Mouse (Mus musculus): ENCODE measurements at regions not wholly inside any gene's neighbourhood (a gene's known extent, or its start where the extent isn't known, plus 50 kb on each side); places are given as distances from the start of the nearest gene placed in this dataset.
A peak's percentile ranks its signal among the peaks of the same experiment; 100 is the strongest.

- DNase-seq (ENCODE audit: low read depth): no peak
Observed at GRCm38 (mm10) chr5:28562917-28563316, 95.9 kb upstream of the Shh start.

DNA sequence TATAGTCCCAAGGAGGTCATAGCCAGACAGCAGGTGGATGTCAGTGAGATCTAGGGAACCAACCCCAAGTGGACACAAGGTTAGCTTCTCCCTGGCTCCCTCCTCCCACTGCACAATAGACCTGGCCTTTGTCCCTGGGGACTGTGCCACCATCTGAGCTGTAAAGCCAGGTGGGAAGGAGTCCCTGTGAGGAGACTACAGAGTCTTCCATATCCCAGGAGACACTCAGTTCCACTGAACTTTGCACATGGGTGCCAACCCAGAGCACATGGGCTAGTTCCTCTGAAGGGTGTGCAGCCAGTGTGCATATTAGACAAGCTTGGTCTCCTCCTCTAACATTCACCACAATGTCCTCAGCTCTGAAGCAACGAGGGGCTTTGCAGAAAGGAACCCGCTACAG, 86.5 kb upstream of the Shh start:
- no peak for DNase-seq (ENCODE audit: low read depth)

DNA sequence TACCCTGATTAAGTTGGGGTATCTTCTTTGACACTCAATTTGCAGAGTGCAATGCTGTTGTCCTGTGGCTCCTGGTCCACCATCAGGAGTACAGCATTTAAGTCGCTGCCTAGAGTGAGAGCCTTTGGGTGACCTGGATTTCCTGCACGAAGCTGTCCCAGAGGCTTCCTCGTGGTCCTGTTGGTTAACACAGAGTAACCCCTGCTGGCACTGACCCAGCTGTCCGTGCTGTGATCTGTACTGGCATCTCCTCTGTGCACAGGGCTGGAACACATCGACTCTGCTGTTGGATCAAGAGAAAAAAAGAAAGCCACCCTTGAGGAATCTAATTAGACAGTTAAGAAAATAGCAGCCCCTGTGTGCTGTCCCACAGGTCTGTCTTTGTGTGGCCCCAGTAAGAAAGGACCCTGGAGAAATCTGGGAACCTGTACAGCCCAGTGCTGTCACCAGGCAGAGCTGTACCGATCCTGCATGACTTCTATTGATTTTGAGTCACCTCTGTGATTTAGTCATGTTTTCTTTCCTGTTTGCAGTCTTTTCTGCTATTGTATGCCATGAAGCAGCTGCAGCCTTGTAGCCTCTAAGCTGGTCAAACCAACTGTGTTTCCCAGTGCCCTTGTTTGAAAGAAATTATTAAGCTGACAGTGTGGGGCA, 63.3 kb upstream of the Shh start:
- no peak for DNase-seq (ENCODE audit: low read depth)

DNA sequence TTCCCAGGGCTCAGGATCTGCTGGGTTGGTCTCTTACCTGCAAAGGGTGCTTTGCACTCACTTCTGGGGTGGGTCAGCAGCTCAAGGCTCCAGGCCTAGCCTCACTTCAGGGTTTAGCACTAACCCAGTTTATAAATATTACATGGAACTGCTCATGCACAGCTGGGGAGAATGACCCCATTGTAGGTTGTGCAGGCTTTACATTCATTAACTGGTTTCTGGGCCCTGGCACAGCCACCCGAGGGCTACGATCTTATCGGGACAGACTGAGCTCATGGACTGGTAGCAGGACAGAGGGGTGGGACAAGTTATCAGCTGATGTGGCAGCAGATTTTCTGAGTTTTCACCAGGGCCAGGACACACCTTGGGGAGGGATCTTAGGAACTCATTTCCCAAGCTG, 59.4 kb upstream of the Shh start:
- DNase-seq (ENCODE audit: low read depth): no peak

DNA sequence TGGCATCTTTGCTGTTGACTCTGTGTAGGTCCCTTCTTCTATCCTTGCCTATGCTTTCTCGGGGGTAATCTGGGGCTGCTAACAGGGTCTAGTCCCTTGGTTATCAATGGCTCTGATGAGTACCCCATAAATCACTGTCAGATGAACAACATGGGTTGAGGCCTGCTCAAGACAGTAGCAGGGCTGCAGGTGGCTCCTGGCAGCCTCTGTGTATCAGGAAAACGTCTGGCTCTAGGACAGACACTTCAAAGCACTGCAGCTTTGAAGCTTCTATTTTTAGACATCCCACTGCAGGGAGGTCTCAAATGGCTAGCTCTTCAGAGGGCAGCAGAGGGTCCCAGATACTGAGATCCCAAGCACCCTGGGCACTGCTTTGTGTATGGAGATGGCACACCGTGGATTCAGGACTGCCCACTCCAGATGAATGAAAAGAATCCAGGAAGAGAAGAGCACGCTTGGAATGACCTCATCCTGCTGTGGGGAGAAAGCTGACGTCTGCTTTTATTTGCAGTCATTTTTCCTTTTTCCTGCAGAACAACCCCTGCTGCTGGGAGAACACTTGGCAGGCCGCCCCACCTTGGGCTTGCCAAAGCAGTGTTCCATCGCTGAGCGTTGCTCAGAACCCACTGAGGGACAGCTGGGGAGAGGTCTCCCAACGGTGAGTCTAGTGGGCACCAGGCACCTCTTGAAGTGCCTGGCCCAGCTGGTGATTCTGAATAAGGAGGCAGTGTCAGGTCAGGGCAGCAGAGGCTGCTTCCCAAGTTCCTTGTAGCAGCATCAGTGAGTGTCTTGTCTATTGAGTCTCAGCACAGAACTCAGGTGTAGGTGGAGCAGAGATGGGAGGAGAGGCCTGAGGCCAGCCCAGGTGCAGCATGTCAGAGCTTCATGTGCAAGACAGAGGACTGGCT, 54.0 kb upstream of the Shh start:
- DNase-seq (ENCODE audit: low read depth): peak; percentile 23

- no peak for DNase-seq (ENCODE audit: low read depth)
Observed at GRCm38 (mm10) chr5:28519059-28519543, 52.0 kb upstream of the Shh start.

Data from NIH3T3 (cell line).